Comparison of ENCODE assay signal across 8 mouse cellular contexts in genomic region chr13:104037531-104038290, GRCm38 (mm10).
DNase-seq lines count a peak whose midpoint lies in the region; ATAC-seq and TF ChIP-seq lines count a peak whose summit lies in the region.

No protein-coding gene starts in this region.

- peak; percentile 36 to 47 for DNase-seq in cerebellum, postnatal 10 days
- no peak for DNase-seq in cerebellum, adult 9-10 months
- DNase-seq in 3134 (ENCODE audit: extremely low read depth, insufficient read length, low spot score): peak; percentile 76
- DNase-seq in lung, embryonic 14.5 days: peak; percentile 82
- no peak for DNase-seq in thymus, postnatal 4 days
- no peak for DNase-seq in ovary, postnatal 10 days (ENCODE audit: low spot score)
- no peak for DNase-seq in embryo, embryonic 10 days (ENCODE audit: low spot score)

- WGBS in lung, embryonic 14.5 days: 17% methylated on average over 9 of the region's 9 CpGs

- H3K9ac ChIP-seq in lung, embryonic 14.5 days: 0 out of 2 replicates have a peak overlapping the region, but pooled peaks have one; percentile 28

- peak overlapping the region; percentile 83 for H3K27ac ChIP-seq in lung, embryonic 14.5 days (ENCODE audit: low read depth)

- H3K4me1 ChIP-seq in lung, embryonic 14.5 days (ENCODE audit: insufficient read depth): peaks cover 35% of the 10 kb centered on the region

- H3K4me2 ChIP-seq in lung, embryonic 14.5 days: peak overlapping the region; percentile 47

- H3K9me3 ChIP-seq in lung, embryonic 14.5 days (ENCODE audit: low read depth, low read length): no peaks in the 10 kb centered on the region

- H3K4me3 ChIP-seq in lung, embryonic 14.5 days (ENCODE audit: low read depth, low read length): no peak overlapping the region

- TF ChIP-seq CTCF in lung, embryonic 14.5 days (IDR thresholded peaks at IDR 0.05; ENCODE audit: low read depth): no peak

- ATAC-seq in granulocyte monocyte progenitor cell, adult 5-6 weeks (replicated peaks; ENCODE audit: poor library complexity, severe bottlenecking): peak; percentile 70
- ATAC-seq in lung, embryonic 14.5 days (ENCODE audit: insufficient read depth): peak; percentile 89

- no peaks in the 10 kb centered on the region for H3K36me3 ChIP-seq in lung, embryonic 14.5 days (ENCODE audit: insufficient read depth)

- H3K27me3 ChIP-seq in lung, embryonic 14.5 days (ENCODE audit: insufficient read depth, low read length): no peaks in the 10 kb centered on the region

Comparison
In these comparisons a context has a peak if more than half of its experiments do, and no peak if none do; other contexts are left out.
1. DNase-seq: peak in cerebellum, postnatal 10 days (2 of 2), 3134 (single experiment) and lung, embryonic 14.5 days (single experiment); none in cerebellum, adult 9-10 months (single experiment), thymus, postnatal 4 days (single experiment), ovary, postnatal 10 days (single experiment) and embryo, embryonic 10 days (single experiment).